Mouse (Mus musculus) cerebellum, adult 2 months (tissue): ENCODE measurements around the gene Pecr.

Source experiments
- CTCF ChIP-seq: fragments of 200-500 bp; IDR thresholded peaks from 2 replicates; pipeline ENCODE4 v1.5.1; 2011; ENCODE audit warnings: low read depth, mild to moderate bottlenecking, control low read depth, low read length, moderate library complexity, borderline replicate concordance; ENCODE audit not compliant: insufficient read depth
- POLR2A ChIP-seq: fragments of 200-500 bp; IDR thresholded peaks from 2 replicates; pipeline ENCODE4 v1.6.1; 2011; ENCODE audit warnings: low read length, control low read depth, borderline replicate concordance; ENCODE audit not compliant: insufficient read depth

DNA sequence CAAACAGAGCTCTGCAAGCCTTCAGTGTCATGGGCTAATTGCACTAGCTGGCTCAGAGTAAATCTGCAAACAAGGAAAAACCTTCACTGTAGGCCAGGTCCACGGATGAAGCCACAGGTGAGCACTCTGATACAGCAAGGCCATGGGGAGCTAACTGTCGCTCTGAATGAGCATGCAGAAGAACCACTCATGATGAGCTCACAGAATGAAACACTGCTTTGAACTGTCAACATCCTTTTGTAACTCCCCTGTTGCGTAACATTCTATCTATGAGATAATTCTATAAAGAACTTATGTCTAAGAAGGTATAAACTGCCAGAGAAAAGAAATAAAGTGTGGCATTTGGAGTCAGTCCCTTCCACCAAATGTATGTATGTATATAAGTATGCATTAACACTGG, 21.0 kb downstream of the Pecr start:
- no peak for TF ChIP-seq CTCF
- TF ChIP-seq POLR2A: no peak
